Mouse (Mus musculus): ENCODE measurements around the gene Zfp36l1.
A peak's percentile ranks its signal among the peaks of the same experiment; 100 is the strongest.

DNA sequence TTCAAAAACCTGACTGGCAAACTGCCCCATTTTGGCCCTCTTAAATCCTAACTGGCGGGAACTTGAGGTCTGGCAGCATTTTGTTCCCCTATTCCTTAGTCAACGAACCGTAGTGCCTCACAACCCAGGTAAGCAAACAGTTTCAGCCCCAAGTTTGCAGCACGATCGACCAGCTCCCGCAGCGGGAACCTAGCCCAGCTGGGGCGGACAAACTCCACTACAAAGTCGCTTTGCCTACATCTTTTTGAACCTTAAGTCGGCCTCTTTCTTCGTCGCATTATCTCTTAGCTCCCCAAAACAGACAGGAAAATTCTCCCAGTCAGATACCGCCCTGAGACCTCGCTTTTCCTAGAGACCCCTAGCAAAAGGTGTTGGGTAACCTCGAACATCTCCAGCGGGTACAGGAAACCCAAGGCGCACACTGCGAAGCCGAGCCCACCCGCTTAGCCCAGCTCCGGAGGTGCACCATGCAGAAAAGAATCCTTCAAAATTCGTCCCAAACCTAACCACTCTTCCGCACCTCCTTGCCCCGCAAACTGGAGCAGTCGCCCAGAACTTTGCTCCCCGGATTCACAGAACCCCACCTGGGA lies 647 bp downstream of the Zfp36l1 start:
- TF ChIP-seq POLR2A (IDR thresholded peaks at IDR 0.05; ENCODE audit: borderline replicate concordance, extremely low read depth, low read depth, low read length) (peak; percentile 40; the same call in 1 of the 2 replicates), CTCF (IDR thresholded peaks at IDR 0.05; ENCODE audit: insufficient read depth, low read length) (no peak)

All from lung, adult 2 months (tissue).